Mouse (Mus musculus) left cerebral cortex, adult 9 months (tissue): ENCODE data around the gene Gm13119.
"Not testable (repeated sequence)": the region's sequence is repeated elsewhere in the genome, so short reads cannot be mapped to it uniquely, and the experiment has no call there.

Experiments
- DNase-seq, 2 experiments: peaks; one replicate each; pipeline ENCODE4 v3.0.0; 2022; ENCODE audit warnings: low spot score in 2 of 2

The Gm13119 gene

GRCm38 (mm10) chr4:144357642-144358041 lies at the start of gene Gm13119:
Gene Gm13119, plus strand, starts transcription at chr4:144357942.
- not testable (repeated sequence) for DNase-seq

- not testable (repeated sequence) for DNase-seq
Observed at GRCm38 (mm10) chr4:144312666-144313460, 44.9 kb upstream of the Gm13119 start.

- not testable (repeated sequence) for DNase-seq
Observed at GRCm38 (mm10) chr4:144329949-144330348, 27.8 kb upstream of the Gm13119 start, which contains the start of gene Gm13128. Gene Gm13128, plus strand, starts transcription at chr4:144330249.

GRCm38 (mm10) chr4:144335856-144336255 lies 21.9 kb upstream of the Gm13119 start:
- not testable (repeated sequence) for DNase-seq

- DNase-seq: no peak
Observed at GRCm38 (mm10) chr4:144377911-144378310, 20.2 kb downstream of the Gm13119 start, which contains the start of gene Pramef20. Gene Pramef20, minus strand, starts transcription at chr4:144377933.

GRCm38 (mm10) chr4:144396316-144396715 lies 38.6 kb downstream of the Gm13119 start:
- DNase-seq: no peak

GRCm38 (mm10) chr4:144402712-144403111 lies 45.0 kb downstream of the Gm13119 start:
- DNase-seq: no peak

- no peak for DNase-seq
Observed at GRCm38 (mm10) chr4:144404456-144405086, 46.8 kb downstream of the Gm13119 start.

- no peak for DNase-seq
Observed at GRCm38 (mm10) chr4:144406261-144406660, 48.5 kb downstream of the Gm13119 start.

- no peak for DNase-seq
Observed at GRCm38 (mm10) chr4:144408290-144408689, 50.5 kb downstream of the Gm13119 start, which contains the start of gene Pramef12. Gene Pramef12, minus strand, starts transcription at chr4:144408464.
